Comparison of ENCODE assay signal across 13 mouse cellular contexts in genomic region chr4:45771173-45771572, GRCm38 (mm10). TPM values are rescaled to one million over a fixed set of nuclear protein-coding genes. Genes with fewer than 3 reads are reported as not detected.
DNase-seq lines count a peak whose midpoint lies in the region; ATAC-seq and TF ChIP-seq lines count a peak whose summit lies in the region.
"Had no signal": no experiment of that assay in that cellular context is flagged by ENCODE, and none has a peak within 500 bp of the region (broad histone marks: within the 10 kb centered on the region; RNA-seq: fewer than 3 reads in every experiment).

No protein-coding gene starts in this region.

- no peak for DNase-seq in hindbrain, embryonic 10.5 days (ENCODE audit: low spot score)
- DNase-seq in hindbrain, postnatal 0 days (ENCODE audit: low spot score), result no peak
- DNase-seq in forebrain, embryonic 10.5 days (ENCODE audit: extremely low spot score, low spot score), result no peak
- no peak for DNase-seq in ovary, postnatal 36 days (ENCODE audit: low spot score)
- DNase-seq in cerebellum, adult 11-12 months, result no peak
- DNase-seq in spleen, adult 18-20 months, result no peak

- no peak overlapping the region for H3K4me3 ChIP-seq in hindbrain, embryonic 10.5 days
- no peak overlapping the region for H3K4me3 ChIP-seq in hindbrain, postnatal 0 days (ENCODE audit: low read length)
- H3K4me3 ChIP-seq in forebrain, embryonic 10.5 days, result no peak overlapping the region
- no peak overlapping the region for H3K4me3 ChIP-seq in hindbrain, embryonic 13.5 days
- H3K4me3 ChIP-seq in midbrain, embryonic 16.5 days (ENCODE audit: low read depth, low read length), result no peak overlapping the region
- H3K4me3 ChIP-seq: embryonic facial prominence, embryonic 15.5 days; limb, embryonic 13.5 days; liver, embryonic 15.5 days had no signal

- no peaks in the 10 kb centered on the region for H3K9me3 ChIP-seq in hindbrain, embryonic 10.5 days
- H3K9me3 ChIP-seq in hindbrain, postnatal 0 days (ENCODE audit: low read length), result no peaks in the 10 kb centered on the region
- H3K9me3 ChIP-seq in forebrain, embryonic 10.5 days, result no peaks in the 10 kb centered on the region
- H3K9me3 ChIP-seq in hindbrain, embryonic 13.5 days, result no peaks in the 10 kb centered on the region
- H3K9me3 ChIP-seq in midbrain, embryonic 16.5 days (replicated peaks; ENCODE audit: control insufficient read depth, low read length, poor library complexity, severe bottlenecking), result no peaks in the 10 kb centered on the region
- H3K9me3 ChIP-seq: embryonic facial prominence, embryonic 15.5 days; limb, embryonic 13.5 days; liver, embryonic 15.5 days had no signal

- peak overlapping the region; percentile 74 for H3K27ac ChIP-seq in hindbrain, embryonic 10.5 days
- no peak overlapping the region for H3K27ac ChIP-seq in hindbrain, postnatal 0 days
- peak overlapping the region; percentile 67 for H3K27ac ChIP-seq in forebrain, embryonic 10.5 days
- H3K27ac ChIP-seq in hindbrain, embryonic 13.5 days, result peak overlapping the region; percentile 71
- H3K27ac ChIP-seq in midbrain, embryonic 16.5 days (ENCODE audit: low read length), result peak overlapping the region; percentile 66; the same call in 1 of the 2 replicates
- H3K27ac ChIP-seq: embryonic facial prominence, embryonic 15.5 days; limb, embryonic 13.5 days; liver, embryonic 15.5 days had no signal

- no peaks in the 10 kb centered on the region for H3K36me3 ChIP-seq in hindbrain, embryonic 10.5 days
- H3K36me3 ChIP-seq in hindbrain, postnatal 0 days (ENCODE audit: insufficient read depth, low read length), result no peaks in the 10 kb centered on the region
- no peaks in the 10 kb centered on the region for H3K36me3 ChIP-seq in forebrain, embryonic 10.5 days (replicated peaks)
- no peaks in the 10 kb centered on the region for H3K36me3 ChIP-seq in hindbrain, embryonic 13.5 days
- H3K36me3 ChIP-seq in midbrain, embryonic 16.5 days (ENCODE audit: control insufficient read depth, insufficient read depth, low read length), result no peaks in the 10 kb centered on the region
- H3K36me3 ChIP-seq: embryonic facial prominence, embryonic 15.5 days; limb, embryonic 13.5 days; liver, embryonic 15.5 days had no signal

- H3K4me2 ChIP-seq in hindbrain, postnatal 0 days (ENCODE audit: low read depth, low read length), result no peak overlapping the region
- no peak overlapping the region for H3K4me2 ChIP-seq in hindbrain, embryonic 13.5 days
- H3K4me2 ChIP-seq in midbrain, embryonic 16.5 days (ENCODE audit: low read length), result no peak overlapping the region
- H3K4me2 ChIP-seq: embryonic facial prominence, embryonic 15.5 days; limb, embryonic 13.5 days; liver, embryonic 15.5 days had no signal

- peaks cover 69% of the 10 kb centered on the region for H3K27me3 ChIP-seq in hindbrain, embryonic 10.5 days (ENCODE audit: insufficient read depth, poor library complexity, severe bottlenecking)
- H3K27me3 ChIP-seq in hindbrain, postnatal 0 days (ENCODE audit: insufficient read depth, low read length), result peaks cover 8% of the 10 kb centered on the region; the same call in 1 of the 2 replicates
- H3K27me3 ChIP-seq in forebrain, embryonic 10.5 days (ENCODE audit: poor library complexity, severe bottlenecking), result peaks cover 64% of the 10 kb centered on the region
- peaks cover 20% of the 10 kb centered on the region for H3K27me3 ChIP-seq in hindbrain, embryonic 13.5 days
- no peaks in the 10 kb centered on the region for H3K27me3 ChIP-seq in midbrain, embryonic 16.5 days (ENCODE audit: control insufficient read depth, insufficient read depth, low read depth, low read length)

- no peak overlapping the region for H3K9ac ChIP-seq in hindbrain, postnatal 0 days (replicated peaks; ENCODE audit: low read length)
- 0 out of 2 replicates have a peak overlapping the region, but pooled peaks have one; percentile 36 for H3K9ac ChIP-seq in hindbrain, embryonic 13.5 days
- 0 out of 2 replicates have a peak overlapping the region, but pooled peaks have one; percentile 11 for H3K9ac ChIP-seq in midbrain, embryonic 16.5 days (ENCODE audit: low read depth, low read length)
- H3K9ac ChIP-seq: embryonic facial prominence, embryonic 15.5 days; limb, embryonic 13.5 days; liver, embryonic 15.5 days had no signal

- H3K4me1 ChIP-seq in hindbrain, embryonic 10.5 days (replicated peaks), result peaks cover 54% of the 10 kb centered on the region
- peaks cover 5% of the 10 kb centered on the region; the same call in 1 of the 2 replicates for H3K4me1 ChIP-seq in hindbrain, postnatal 0 days (ENCODE audit: insufficient read depth, low read length)
- peaks cover 62% of the 10 kb centered on the region for H3K4me1 ChIP-seq in forebrain, embryonic 10.5 days
- H3K4me1 ChIP-seq in hindbrain, embryonic 13.5 days (replicated peaks), result peaks cover 57% of the 10 kb centered on the region
- peaks cover 39% of the 10 kb centered on the region for H3K4me1 ChIP-seq in midbrain, embryonic 16.5 days (ENCODE audit: control insufficient read depth, insufficient read depth, low read length)

- no peak for ATAC-seq in hindbrain, postnatal 0 days
- ATAC-seq in hindbrain, embryonic 13.5 days (ENCODE audit: low FRiP score), result peak; percentile 30; the same call in 1 of the 2 replicates
- ATAC-seq in midbrain, embryonic 16.5 days, result peak; percentile 9; the same call in 1 of the 2 replicates

- WGBS in hindbrain, embryonic 10.5 days, result 9% methylated on average over 8 of the region's 8 CpGs
- WGBS in hindbrain, postnatal 0 days, result 21% methylated on average over 8 of the region's 8 CpGs
- 14% methylated on average over 8 of the region's 8 CpGs for WGBS in forebrain, embryonic 10.5 days
- WGBS in hindbrain, embryonic 13.5 days, result 10% methylated on average over 8 of the region's 8 CpGs
- WGBS in midbrain, embryonic 16.5 days, result 6% methylated on average over 8 of the region's 8 CpGs

- TF ChIP-seq CTCF in hindbrain, postnatal 0 days (IDR thresholded peaks at IDR 0.05; ENCODE audit: low read depth), result no peak

RNA-seq across cellular contexts. Expression of gene Aldh1b1, which starts 27.6 kb away (rescaled TPM):
- polyA plus RNA-seq in hindbrain, embryonic 10.5 days (2016; fragmentation: Nextera tagmentation; extraction: Ambion mirVana), result 7.3 and 7.4 TPM in 2 replicates
- 23.0 and 24.4 TPM in 2 replicates for total RNA-seq in hindbrain, postnatal 0 days (2014; rRNA removed)
- polyA plus RNA-seq in hindbrain, postnatal 0 days (2015; fragmentation: Nextera tagmentation; extraction: Ambion mirVana), result 18.8 TPM in 2 replicates
- polyA plus RNA-seq in forebrain, embryonic 10.5 days (2016; fragmentation: Nextera tagmentation; extraction: Ambion mirVana), result 3.6 and 4.3 TPM in 2 replicates
- polyA plus RNA-seq in hindbrain, embryonic 13.5 days (2015; fragmentation: Nextera tagmentation; extraction: Ambion mirVana), result 17.7 and 18.0 TPM in 2 replicates
- 22.7 and 24.2 TPM in 2 replicates for polyA plus RNA-seq in midbrain, embryonic 16.5 days (2015; fragmentation: Nextera tagmentation; extraction: Ambion mirVana)

RNA-seq across cellular contexts. Expression of gene Igfbpl1, which starts 55.5 kb away (rescaled TPM):
- 13.7 and 56.4 TPM in 2 replicates for polyA plus RNA-seq in hindbrain, embryonic 10.5 days (2016; fragmentation: Nextera tagmentation; extraction: Ambion mirVana)
- total RNA-seq in hindbrain, postnatal 0 days (2014; rRNA removed), result 86.1 and 103 TPM in 2 replicates
- 20.3 and 22.2 TPM in 2 replicates for polyA plus RNA-seq in hindbrain, postnatal 0 days (2015; fragmentation: Nextera tagmentation; extraction: Ambion mirVana)
- polyA plus RNA-seq in forebrain, embryonic 10.5 days (2016; fragmentation: Nextera tagmentation; extraction: Ambion mirVana), result 16.7 and 18.7 TPM in 2 replicates
- polyA plus RNA-seq in hindbrain, embryonic 13.5 days (2015; fragmentation: Nextera tagmentation; extraction: Ambion mirVana), result 50.5 and 67.0 TPM in 2 replicates
- polyA plus RNA-seq in midbrain, embryonic 16.5 days (2015; fragmentation: Nextera tagmentation; extraction: Ambion mirVana), result 33.4 and 39.5 TPM in 2 replicates
- total RNA-seq: common myeloid progenitor, adult 5-6 weeks; gastrocnemius, postnatal 14 days had no signal
- polyA plus RNA-seq: liver, embryonic 15.5 days had no signal
